Mouse (Mus musculus) forelimb bud, embryonic 11.5 days (tissue): ENCODE data around the gene 2900026A02Rik.
A peak's percentile ranks its signal among the peaks of the same experiment; 100 is the strongest.

Source experiments
- DNase-seq: peaks from one replicate; pipeline ENCODE4 v3.0.0-alpha.2; 2012; ENCODE audit warnings: low read depth, low spot score

Gene 2900026A02Rik

GRCm38 (mm10) chr5:113099546-113099945 is 121.5 kb downstream of the 2900026A02Rik start:
- peak; percentile 85 for DNase-seq

- DNase-seq = no peak
Measured at GRCm38 (mm10) chr5:113097551-113097950, 123.5 kb downstream of the 2900026A02Rik start.

- no peak for DNase-seq
Measured at GRCm38 (mm10) chr5:113095456-113095855, 125.6 kb downstream of the 2900026A02Rik start.

DNA sequence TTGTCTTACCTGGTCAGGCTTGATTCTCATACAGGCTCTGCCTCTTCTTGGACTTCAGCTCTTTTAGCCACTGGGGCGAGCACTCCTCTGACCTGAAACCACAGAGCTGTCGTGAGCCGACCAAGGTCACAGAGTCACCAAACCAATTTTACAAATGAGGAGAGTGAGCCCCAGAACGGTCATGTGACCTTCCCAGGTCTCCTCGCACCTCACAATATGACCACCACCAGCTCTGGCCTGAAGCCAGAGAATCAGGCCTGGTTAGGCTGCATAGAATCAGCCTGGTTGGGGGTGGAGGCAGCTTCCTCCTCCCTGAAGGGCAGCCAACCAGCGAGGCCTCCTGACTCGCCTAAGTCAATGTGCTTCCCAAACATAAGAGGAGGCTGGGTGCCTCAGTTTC is 128.6 kb downstream of the 2900026A02Rik start:
- DNase-seq = no peak

GRCm38 (mm10) chr5:113091162-113091561 is 129.9 kb downstream of the 2900026A02Rik start:
- DNase-seq = peak; percentile 53

DNA sequence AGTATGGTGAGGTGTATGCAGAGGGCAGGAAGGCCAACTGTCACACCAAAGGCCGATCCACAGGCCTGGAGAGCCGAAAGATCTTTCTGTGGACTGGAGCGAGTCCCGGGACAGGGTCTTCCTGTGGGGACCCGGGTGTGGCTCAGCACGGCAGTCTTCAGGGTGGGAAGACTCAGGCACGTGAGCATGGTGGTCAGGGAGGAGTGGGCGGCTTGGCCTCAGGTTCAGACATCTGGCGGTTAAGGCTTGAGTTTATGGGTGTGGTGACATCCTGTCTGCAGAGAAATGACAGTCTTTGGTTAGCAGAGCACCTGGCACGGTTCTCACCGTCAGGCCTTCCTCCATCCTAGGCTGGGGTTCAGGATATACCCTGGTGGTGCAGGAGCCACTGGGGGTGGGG is 130.3 kb downstream of the 2900026A02Rik start:
- no peak for DNase-seq

GRCm38 (mm10) chr5:113090077-113090690 is 130.9 kb downstream of the 2900026A02Rik start:
- no peak for DNase-seq

GRCm38 (mm10) chr5:113087465-113087864 is 133.6 kb downstream of the 2900026A02Rik start:
- DNase-seq = no peak

GRCm38 (mm10) chr5:113086990-113087389 is 134.0 kb downstream of the 2900026A02Rik start:
- DNase-seq = no peak

- DNase-seq = no peak
Measured at GRCm38 (mm10) chr5:113086439-113086838, 134.6 kb downstream of the 2900026A02Rik start.

- DNase-seq = no peak
Measured at GRCm38 (mm10) chr5:113085931-113086330, 135.1 kb downstream of the 2900026A02Rik start.

- no peak for DNase-seq
Measured at GRCm38 (mm10) chr5:113084309-113084708, 136.7 kb downstream of the 2900026A02Rik start.

DNA sequence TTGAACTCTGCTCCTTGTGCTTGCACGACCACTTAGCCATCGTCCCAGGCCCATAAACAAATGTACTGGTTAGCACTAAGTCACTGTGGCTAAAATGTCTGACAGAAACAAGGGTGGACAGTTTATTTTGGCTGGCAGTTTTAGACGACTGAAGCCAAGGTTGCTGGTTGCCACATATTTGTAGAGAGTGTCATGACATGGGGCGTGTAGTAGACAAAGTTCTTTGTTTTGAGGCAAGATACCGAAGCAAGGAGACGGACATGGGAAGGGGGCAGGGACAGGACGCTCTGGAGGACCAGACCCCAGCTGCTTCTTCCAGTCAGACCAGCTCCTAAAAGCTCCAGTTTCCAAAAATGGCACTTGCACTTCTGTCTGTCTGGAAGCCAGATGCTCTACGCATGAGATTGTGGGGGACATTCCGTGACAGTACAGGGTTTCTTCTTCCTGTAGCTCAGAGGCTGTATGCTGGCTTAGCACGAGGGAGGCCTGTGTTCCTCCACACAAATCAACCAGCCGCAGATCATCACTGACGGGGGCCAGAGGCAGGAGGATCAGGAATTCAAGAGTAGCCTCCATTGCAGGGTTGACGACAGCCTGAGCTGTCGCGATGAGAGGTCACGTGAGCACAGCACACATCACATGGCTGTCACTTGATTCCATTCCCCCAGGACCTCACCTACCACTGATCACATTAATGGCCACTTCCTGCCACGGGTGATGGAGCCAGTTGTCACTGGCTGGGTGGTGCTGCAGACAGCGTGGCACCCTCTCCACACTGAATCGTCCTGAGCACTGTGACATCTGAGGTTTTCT is 138.5 kb downstream of the 2900026A02Rik start:
- DNase-seq = no peak

- DNase-seq = no peak
Measured at GRCm38 (mm10) chr5:113081439-113081838, 139.6 kb downstream of the 2900026A02Rik start, which contains the start of gene Crybb3. Gene Crybb3 (minus strand): TSS chr5:113081584.

- no peak for DNase-seq
Measured at GRCm38 (mm10) chr5:113081020-113081419, 140.0 kb downstream of the 2900026A02Rik start.

- peak; percentile 43 for DNase-seq
Measured at GRCm38 (mm10) chr5:113079783-113080182, 141.3 kb downstream of the 2900026A02Rik start.

GRCm38 (mm10) chr5:113078686-113079085 is 142.3 kb downstream of the 2900026A02Rik start:
- DNase-seq = no peak

GRCm38 (mm10) chr5:113070017-113070416 is 151.0 kb downstream of the 2900026A02Rik start, which contains the start of gene Crybb2:
Gene Crybb2 (minus strand): TSS chr5:113070117.
- no peak for DNase-seq

GRCm38 (mm10) chr5:113054308-113054707 is 166.7 kb downstream of the 2900026A02Rik start:
- peak; percentile 76 for DNase-seq

DNA sequence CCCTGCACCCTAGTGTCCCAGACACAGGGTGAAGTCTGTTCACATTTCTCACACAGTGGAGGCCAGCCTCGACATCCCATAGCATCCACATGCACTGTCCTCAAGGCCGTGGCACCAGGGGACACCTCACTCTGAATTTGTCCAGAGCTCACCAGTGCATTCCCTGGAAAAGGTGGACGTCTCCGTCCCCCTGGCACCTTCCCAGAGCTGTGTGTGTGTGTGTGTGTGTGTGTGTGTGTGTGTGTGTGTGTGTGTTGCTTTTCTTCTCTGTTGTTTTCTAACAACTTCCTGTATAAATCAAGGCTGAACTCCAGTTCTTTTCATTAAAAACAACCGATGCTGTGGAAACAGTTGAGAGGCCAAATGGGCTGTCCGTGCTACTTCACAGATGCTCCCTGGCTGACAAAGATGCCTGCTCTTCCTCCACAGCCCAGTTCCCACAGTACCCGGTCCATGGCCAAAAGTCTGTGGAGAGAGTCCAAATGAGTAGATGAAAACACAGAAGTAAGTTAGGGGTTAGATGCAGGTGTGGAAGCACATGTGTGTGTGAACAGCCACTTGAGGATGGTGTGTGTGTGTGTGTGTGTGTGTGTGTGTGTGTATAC is 170.4 kb downstream of the 2900026A02Rik start:
- DNase-seq = no peak

DNA sequence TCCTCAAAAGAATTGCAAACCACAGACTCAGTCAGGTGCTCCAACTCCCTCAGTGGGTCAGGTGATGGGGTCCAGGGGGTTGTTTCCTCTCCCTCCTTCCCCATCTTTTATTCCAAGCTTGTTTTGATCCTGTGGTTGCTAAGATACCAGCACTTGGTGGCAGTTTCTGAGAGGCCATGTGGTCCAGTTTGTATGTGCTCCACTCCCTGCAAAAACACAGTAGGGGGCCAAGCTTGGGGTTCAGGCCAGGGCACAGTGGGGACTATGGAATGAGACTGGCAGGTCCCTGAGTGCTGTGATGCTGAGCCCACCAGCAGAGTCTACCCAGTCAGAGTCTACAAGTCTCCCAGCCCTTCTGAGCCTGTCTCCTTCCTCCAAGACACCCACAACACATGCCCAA is 171.2 kb downstream of the 2900026A02Rik start:
- no peak for DNase-seq

DNA sequence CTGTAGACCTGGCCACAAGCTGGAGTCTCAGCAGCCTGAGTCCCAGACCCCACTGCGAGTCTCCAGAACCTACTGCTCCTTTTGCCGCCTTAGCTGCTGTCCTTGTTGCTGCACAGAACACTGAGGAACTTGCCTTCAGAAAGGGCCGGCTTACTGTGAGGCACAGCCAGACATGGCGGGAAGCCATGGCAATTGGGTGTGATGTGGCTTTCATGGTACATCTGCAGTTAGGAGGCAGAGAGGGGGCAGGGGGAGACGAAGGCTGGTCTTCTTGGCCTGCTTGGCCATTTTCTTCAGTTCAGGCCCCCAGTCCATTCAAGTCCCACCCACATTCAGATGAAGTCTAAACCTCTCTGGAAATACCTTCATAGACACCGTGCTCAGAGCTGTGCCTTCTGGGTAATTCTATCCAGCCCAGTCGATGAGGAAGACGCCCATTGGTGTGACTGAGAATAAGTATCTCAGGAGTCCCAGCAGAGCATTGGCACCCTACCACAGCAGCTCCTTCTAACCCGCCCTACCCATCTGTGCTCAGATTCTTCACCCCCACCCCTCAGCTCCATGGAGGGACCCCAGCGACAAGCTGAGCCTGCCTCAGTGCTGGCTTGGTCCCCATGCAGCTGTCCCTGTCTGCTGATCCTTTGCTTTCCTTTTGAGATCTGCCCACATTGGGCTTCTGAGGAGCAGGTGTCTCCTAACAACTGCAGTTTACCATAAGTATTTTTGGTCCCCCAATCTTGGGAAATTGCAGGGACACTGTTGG is 175.3 kb downstream of the 2900026A02Rik start:
- no peak for DNase-seq
